Comparison of ENCODE assay signal across 19 mouse cellular contexts in the genomic region with DNA sequence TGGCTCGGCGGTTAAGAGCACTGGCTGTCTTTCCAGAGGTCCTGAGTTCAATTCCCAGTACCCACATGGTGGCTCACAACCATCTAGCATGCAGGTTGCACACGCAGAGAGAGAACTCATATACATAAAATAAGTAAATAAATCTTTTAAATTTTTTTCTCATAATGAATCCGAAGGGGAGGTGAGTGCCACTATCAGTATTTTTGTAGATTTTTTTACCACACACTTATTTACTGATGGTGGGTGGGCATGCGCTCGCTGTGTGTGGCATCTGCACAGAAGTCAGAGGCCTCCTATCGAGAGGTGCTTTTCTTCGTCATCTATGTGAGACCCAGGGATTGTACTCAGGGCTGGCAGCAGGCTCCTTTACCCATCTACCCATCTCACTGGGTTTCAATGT. TPM values are rescaled to one million over a fixed set of nuclear protein-coding genes. Genes with fewer than 3 reads are reported as not detected.
"Had no signal": no experiment of that assay in that cellular context is flagged by ENCODE, and none has a peak within 500 bp of the region (broad histone marks: within the 10 kb centered on the region; RNA-seq: fewer than 3 reads in every experiment).

No protein-coding gene starts in this region.

- H3K36me3 ChIP-seq: lung, embryonic 15.5 days; midbrain, embryonic 12.5 days; neural tube, embryonic 12.5 days; stomach, embryonic 15.5 days had no signal

- DNase-seq: lung, adult 2 months; lung, postnatal 14 days; lung, postnatal 36 days; midbrain, embryonic 14.5 days; right cerebral cortex, postnatal 14 days; thymus, adult 2 months; thymus, postnatal 25 days; thymus, postnatal 4 days had no signal

- H3K4me2 ChIP-seq: lung, embryonic 15.5 days; midbrain, embryonic 12.5 days; neural tube, embryonic 12.5 days; stomach, embryonic 15.5 days had no signal

- H3K9ac ChIP-seq: lung, embryonic 15.5 days; midbrain, embryonic 12.5 days; neural tube, embryonic 12.5 days; stomach, embryonic 15.5 days had no signal

- ATAC-seq: lung, postnatal 0 days had no signal

- H3K27ac ChIP-seq: lung, embryonic 15.5 days; midbrain, embryonic 12.5 days; neural tube, embryonic 12.5 days; stomach, embryonic 15.5 days; stomach, postnatal 0 days had no signal

- H3K4me3 ChIP-seq: lung, embryonic 15.5 days; megakaryocyte, embryonic 14.5 days; midbrain, embryonic 12.5 days; neural tube, embryonic 12.5 days; stomach, embryonic 15.5 days had no signal

- H3K27me3 ChIP-seq: lung, embryonic 15.5 days; stomach, embryonic 15.5 days had no signal

- H3K9me3 ChIP-seq: lung, embryonic 15.5 days; megakaryocyte, embryonic 14.5 days; midbrain, embryonic 12.5 days; neural tube, embryonic 12.5 days; stomach, embryonic 15.5 days had no signal

RNA-seq across cellular contexts. Expression of a gene that starts 21.3 kb away (rescaled TPM):
- polyA plus RNA-seq: liver, embryonic 16.5 days; macrophage; midbrain, embryonic 12.5 days; midbrain, embryonic 14.5 days; midbrain, postnatal 0 days; neural tube, embryonic 12.5 days; urinary bladder, adult 2 months had no signal

RNA-seq across cellular contexts. Expression of a gene that starts 58.0 kb away (rescaled TPM):
- polyA plus RNA-seq: macrophage had no signal
